Mouse (Mus musculus) brain, embryonic 14.5 days (tissue): Measurements from ENCODE around the gene Nrxn2.

ENCODE experiments used
- CTCF ChIP-seq: fragments of 200-500 bp; IDR thresholded peaks from 2 replicates; pipeline ENCODE4 v1.5.1; 2012; ENCODE audit warnings: inconsistent platforms, mild to moderate bottlenecking, moderate library complexity, borderline replicate concordance; ENCODE audit not compliant: insufficient read depth, insufficient read length; ENCODE audit errors: extremely low read depth
- POLR2A ChIP-seq: fragments of 200-500 bp; IDR thresholded peaks from 2 replicates; pipeline ENCODE4 v1.6.1; 2012; ENCODE audit warnings: mild to moderate bottlenecking, inconsistent platforms, borderline replicate concordance; ENCODE audit not compliant: poor library complexity, insufficient read depth, insufficient read length, severe bottlenecking; ENCODE audit errors: extremely low read depth

DNA sequence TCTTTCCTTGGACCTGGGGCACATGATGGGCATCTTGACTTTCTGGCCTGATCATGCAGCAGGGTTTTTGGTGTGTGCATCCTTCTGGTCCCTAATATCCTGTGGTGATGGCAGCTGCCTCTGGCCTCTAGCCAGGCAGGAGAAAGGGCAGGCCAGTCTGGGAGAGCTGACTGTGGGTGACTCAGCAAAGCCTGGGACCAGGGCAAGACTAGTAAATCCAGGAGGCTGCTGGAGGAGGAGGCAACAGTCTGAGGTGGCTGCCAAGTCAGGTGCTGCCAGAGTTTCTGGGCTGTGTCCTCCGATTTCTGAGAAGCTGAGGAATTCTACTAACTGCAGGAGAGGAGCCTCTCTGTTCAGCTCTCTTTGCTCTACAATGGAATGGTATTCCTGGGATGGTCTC lies 127.6 kb downstream of the Nrxn2 start:
- no peak for TF ChIP-seq POLR2A
- no peak for TF ChIP-seq CTCF
